8 mouse cellular contexts compared by ENCODE assay signal in the genomic region with DNA sequence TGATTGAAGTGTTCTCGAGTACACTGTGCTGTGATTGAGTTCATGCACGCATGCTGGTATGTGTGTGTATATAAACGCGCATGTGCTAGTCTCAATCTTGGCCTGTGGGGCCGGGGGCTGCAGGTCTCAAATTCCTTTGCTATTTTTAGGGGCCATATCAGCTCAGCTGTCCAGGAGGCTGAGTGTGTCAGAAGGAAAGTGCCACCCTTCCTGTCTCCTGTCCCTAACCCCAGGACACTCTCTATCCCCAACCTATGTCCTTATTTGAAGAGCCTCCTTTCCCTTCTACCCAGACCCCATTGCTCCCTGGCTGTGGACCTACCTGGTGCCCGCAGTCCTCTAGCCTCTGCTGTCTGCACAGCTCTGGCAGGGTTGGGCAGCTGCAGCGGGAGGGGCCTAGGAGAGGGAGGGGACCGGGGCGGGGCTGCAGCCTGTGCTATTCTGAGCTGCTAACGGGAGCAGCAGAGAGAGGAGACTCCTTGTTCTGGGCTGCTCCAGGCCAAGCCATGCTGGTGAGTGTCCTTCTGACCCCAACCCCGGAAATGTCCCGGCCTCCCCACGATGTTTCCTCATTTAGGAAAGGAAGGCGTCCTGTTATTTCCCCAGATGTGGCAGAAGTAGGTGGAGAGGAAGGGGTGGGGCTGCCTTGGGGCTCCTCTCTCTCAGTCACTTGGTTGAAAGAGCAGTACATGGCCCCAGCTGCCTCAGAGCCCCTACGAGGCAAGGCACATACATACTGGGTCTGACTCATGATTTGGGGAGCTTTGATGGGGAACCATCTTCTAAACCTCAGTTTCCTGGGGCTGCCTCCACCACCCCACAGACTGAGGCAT. TPM values are rescaled to one million over a fixed set of nuclear protein-coding genes. Genes with fewer than 3 reads are reported as not detected.
DNase-seq lines count a peak whose midpoint lies in the region; ATAC-seq and TF ChIP-seq lines count a peak whose summit lies in the region.

No protein-coding gene starts in this region.

- H3K9me3 ChIP-seq in liver, embryonic 13.5 days (replicated peaks): no peaks in the 10 kb centered on the region

- 11% methylated on average over 15 of the region's 15 CpGs for WGBS in liver, embryonic 13.5 days (ENCODE audit: insufficient replicate concordance)

- TF ChIP-seq POLR2A in bone marrow macrophage, adult 2 months (IDR thresholded peaks at IDR 0.05; ENCODE audit: borderline replicate concordance, low read depth, low read length): 0 out of 2 replicates have a peak, but pooled peaks have one; percentile 5

- ATAC-seq in inflammation-experienced regulatory T-cells, adult 6 months: peak; percentile 90
- ATAC-seq in liver, embryonic 13.5 days (ENCODE audit: low read depth): peak; percentile 90

- peaks cover 3% of the 10 kb centered on the region for H3K36me3 ChIP-seq in liver, embryonic 13.5 days

- no peaks in the 10 kb centered on the region for H3K27me3 ChIP-seq in liver, embryonic 13.5 days

- peaks cover 26% of the 10 kb centered on the region for H3K4me1 ChIP-seq in bone marrow macrophage, adult 2 months (ENCODE audit: control insufficient read depth, insufficient read depth, low read length)
- H3K4me1 ChIP-seq in liver, embryonic 13.5 days (replicated peaks): peaks cover 49% of the 10 kb centered on the region

- peak overlapping the region; percentile 64 for H3K4me3 ChIP-seq in bone marrow macrophage, adult 2 months (ENCODE audit: insufficient read depth, low read length)
- peak overlapping the region; percentile 39 for H3K4me3 ChIP-seq in liver, embryonic 13.5 days (replicated peaks)

- TF ChIP-seq CTCF in bone marrow macrophage, adult 2 months (IDR thresholded peaks at IDR 0.05; ENCODE audit: low read depth, low read length): no peak

- DNase-seq in adrenal gland, adult (ENCODE audit: inconsistent age in 2 of 2, low spot score in 1 of 2): peak; percentile 83 to 90
- no peak for DNase-seq in adrenal gland, adult 8-10 months
- peak; percentile 66 to 78 for DNase-seq in gastrocnemius, postnatal 4 days (ENCODE audit: low spot score in 2 of 2)
- no peak for DNase-seq in liver, embryonic 13.5 days
- peak; percentile 55 to 69 for DNase-seq in natural killer cell, adult 2 months (ENCODE audit: low spot score in 2 of 2)
- DNase-seq in thymus, postnatal 14 days: peak; percentile 88

- H3K27ac ChIP-seq in bone marrow macrophage, adult 2 months (ENCODE audit: insufficient read depth, low read depth, low read length): peak overlapping the region; percentile 98
- H3K27ac ChIP-seq in liver, embryonic 13.5 days: peak overlapping the region; percentile 70

- H3K4me2 ChIP-seq in liver, embryonic 13.5 days: peak overlapping the region; percentile 61

- H3K9ac ChIP-seq in liver, embryonic 13.5 days: peak overlapping the region; percentile 56; the same call in 1 of the 2 replicates

RNA-seq across cellular contexts. Expression of a gene that starts 13.5 kb away (rescaled TPM):
- total RNA-seq in adrenal gland, adult 8-10 months (2022): not detected
- not detected in 2 replicates for polyA plus RNA-seq in bone marrow macrophage, adult 2 months (2012; ENCODE audit: insufficient read depth, insufficient read length, missing spikeins)
- total RNA-seq in gastrocnemius, postnatal 4 days (2021): not detected
- under 1 TPM in 2 of 3 experiments, not detected in 1; 0.15 to 0.58 TPM for polyA plus RNA-seq in inflammation-experienced regulatory T-cells, adult 6 months (2017; shearing (Covaris generic))
- polyA plus RNA-seq in liver, embryonic 13.5 days (2015; fragmentation: Nextera tagmentation; extraction: Ambion mirVana): 0.57 and 0.78 TPM in 2 replicates

RNA-seq across cellular contexts. Expression of a gene that starts 38.0 kb away (rescaled TPM):
- total RNA-seq in adrenal gland, adult 8-10 months (2022): 100 to 1,000 TPM in 2 of 4 experiments, 10 to 100 TPM in 2; 61.9 to 158 (median 94.7) TPM
- polyA plus RNA-seq in bone marrow macrophage, adult 2 months (2012; ENCODE audit: insufficient read depth, insufficient read length, missing spikeins): 41.3 and 45.3 TPM in 2 replicates
- total RNA-seq in gastrocnemius, postnatal 4 days (2021): 100 to 1,000 TPM; 261 to 280 TPM
- polyA plus RNA-seq in inflammation-experienced regulatory T-cells, adult 6 months (2017; shearing (Covaris generic)): 10 to 100 TPM; 23.8 to 27.3 (median 25.1) TPM
- 17.3 and 21.8 TPM in 2 replicates for polyA plus RNA-seq in liver, embryonic 13.5 days (2015; fragmentation: Nextera tagmentation; extraction: Ambion mirVana)

Comparison
In these comparisons a context has a peak if more than half of its experiments do, and no peak if none do; other contexts are left out.
1. DNase-seq: peak in adrenal gland, adult (2 of 2), gastrocnemius, postnatal 4 days (2 of 2), natural killer cell, adult 2 months (2 of 2) and thymus, postnatal 14 days (single experiment); none in adrenal gland, adult 8-10 months (single experiment) and liver, embryonic 13.5 days (single experiment).